Mouse (Mus musculus): ENCODE results near the gene Klhl24.

DNA sequence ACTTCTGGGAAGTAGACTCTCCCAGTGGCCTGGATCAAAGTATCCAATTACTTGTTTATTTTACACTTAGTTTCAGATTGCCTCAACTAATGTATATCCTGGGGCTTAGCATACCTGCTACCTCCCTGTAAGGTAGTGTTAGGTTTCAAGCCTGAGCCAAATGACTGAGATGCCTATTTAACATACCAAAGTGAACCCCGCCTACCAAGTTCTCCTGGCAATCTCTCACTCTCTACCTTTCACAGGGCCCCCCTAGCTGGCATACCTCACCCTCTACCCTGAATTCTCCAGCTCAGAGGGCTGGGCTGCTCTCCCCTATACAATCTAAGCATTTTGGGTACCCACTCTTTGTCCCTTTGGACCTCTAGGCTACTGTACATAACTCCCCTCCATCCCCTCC lies 24.6 kb upstream of the Klhl24 start:
- TF ChIP-seq CTCF (IDR thresholded peaks at IDR 0.05; ENCODE audit: control insufficient read depth, insufficient read depth, insufficient replicate concordance, low read depth, low read length) (no peak), POLR2A (IDR thresholded peaks at IDR 0.05; ENCODE audit: control insufficient read depth, low read depth, low read length) (no peak)

All from testis, adult 2 months (tissue).